Mouse (Mus musculus): ENCODE results near the gene Hoxc9.
A peak's percentile ranks its signal among the peaks of the same experiment; 100 is the strongest.

Gene Hoxc9

GRCm38 (mm10) chr15:103011928-103012486 lies 35.8 kb downstream of the Hoxc9 start:
- peaks cover 53% of the 10 kb centered on the region for H3K4me1 ChIP-seq (replicated peaks; ENCODE audit: low read depth, low read length)
- no peak for TF ChIP-seq NANOG (IDR thresholded peaks at IDR 0.05; ENCODE audit: borderline replicate concordance, low read length)
- TF ChIP-seq POU5F1 (IDR thresholded peaks at IDR 0.05; ENCODE audit: borderline replicate concordance, low read length): no peak
- no peak for TF ChIP-seq CTCF (conservative IDR thresholded peaks at IDR 0.05; ENCODE audit: low read length)
- peaks cover 99% of the 10 kb centered on the region for H3K27me3 ChIP-seq (ENCODE audit: insufficient read depth, low read length)
- H3K36me3 ChIP-seq (ENCODE audit: insufficient read depth, low read length): no peaks in the 10 kb centered on the region
- peak overlapping the region; percentile 20; the same call in 1 of the 2 replicates for H3K4me3 ChIP-seq (replicated peaks; ENCODE audit: low read length)
- no peaks in the 10 kb centered on the region for H3K9me3 ChIP-seq (ENCODE audit: low read length)

GRCm38 (mm10) chr15:103013238-103013984 lies 37.2 kb downstream of the Hoxc9 start:
- Histone ChIP-seq H3K9me3 (ENCODE audit: low read length) (no peaks in the 10 kb centered on the region), H3K4me1 (replicated peaks; ENCODE audit: low read depth, low read length) (peaks cover 49% of the 10 kb centered on the region), H3K36me3 (ENCODE audit: insufficient read depth, low read length) (no peaks in the 10 kb centered on the region), H3K4me3 (replicated peaks; ENCODE audit: low read length) (peak overlapping the region; percentile 70), H3K27me3 (ENCODE audit: insufficient read depth, low read length) (peaks cover 99% of the 10 kb centered on the region)
- no peak for TF ChIP-seq NANOG (IDR thresholded peaks at IDR 0.05; ENCODE audit: borderline replicate concordance, low read length)
- TF ChIP-seq CTCF (conservative IDR thresholded peaks at IDR 0.05; ENCODE audit: low read length): peak; percentile 49

- Histone ChIP-seq H3K9me3 (ENCODE audit: low read length) (no peaks in the 10 kb centered on the region), H3K36me3 (ENCODE audit: insufficient read depth, low read length) (no peaks in the 10 kb centered on the region), H3K4me1 (replicated peaks; ENCODE audit: low read depth, low read length) (peaks cover 49% of the 10 kb centered on the region), H3K4me3 (replicated peaks; ENCODE audit: low read length) (peak overlapping the region; percentile 70), H3K27me3 (ENCODE audit: insufficient read depth, low read length) (peaks cover 99% of the 10 kb centered on the region)
- TF ChIP-seq POU5F1 (IDR thresholded peaks at IDR 0.05; ENCODE audit: borderline replicate concordance, low read length): no peak
- no peak for TF ChIP-seq NANOG (IDR thresholded peaks at IDR 0.05; ENCODE audit: borderline replicate concordance, low read length)
- no peak for TF ChIP-seq CTCF (conservative IDR thresholded peaks at IDR 0.05; ENCODE audit: low read length)
Observed at GRCm38 (mm10) chr15:103014166-103015008, 38.1 kb downstream of the Hoxc9 start.

- Histone ChIP-seq H3K9me3 (ENCODE audit: low read length) (no peaks in the 10 kb centered on the region), H3K27me3 (ENCODE audit: insufficient read depth, low read length) (peaks cover 99% of the 10 kb centered on the region), H3K36me3 (ENCODE audit: insufficient read depth, low read length) (no peaks in the 10 kb centered on the region), H3K4me3 (replicated peaks; ENCODE audit: low read length) (peak overlapping the region; percentile 46), H3K4me1 (replicated peaks; ENCODE audit: low read depth, low read length) (peaks cover 42% of the 10 kb centered on the region)
- TF ChIP-seq CTCF (conservative IDR thresholded peaks at IDR 0.05; ENCODE audit: low read length): no peak
- no peak for TF ChIP-seq POU5F1 (IDR thresholded peaks at IDR 0.05; ENCODE audit: borderline replicate concordance, low read length)
- TF ChIP-seq NANOG (IDR thresholded peaks at IDR 0.05; ENCODE audit: borderline replicate concordance, low read length): no peak
Observed at GRCm38 (mm10) chr15:103015009-103015399, 38.8 kb downstream of the Hoxc9 start.

GRCm38 (mm10) chr15:103015406-103016166 lies 39.3 kb downstream of the Hoxc9 start:
- Histone ChIP-seq H3K4me3 (replicated peaks; ENCODE audit: low read length) (peak overlapping the region; percentile 46), H3K9me3 (ENCODE audit: low read length) (no peaks in the 10 kb centered on the region), H3K27me3 (ENCODE audit: insufficient read depth, low read length) (peaks cover 99% of the 10 kb centered on the region), H3K36me3 (ENCODE audit: insufficient read depth, low read length) (no peaks in the 10 kb centered on the region), H3K4me1 (replicated peaks; ENCODE audit: low read depth, low read length) (peaks cover 37% of the 10 kb centered on the region)
- TF ChIP-seq NANOG (IDR thresholded peaks at IDR 0.05; ENCODE audit: borderline replicate concordance, low read length): no peak
- TF ChIP-seq POU5F1 (IDR thresholded peaks at IDR 0.05; ENCODE audit: borderline replicate concordance, low read length): peak; percentile 84; the same call in 1 of the 2 replicates

- no peak for TF ChIP-seq POU5F1 (IDR thresholded peaks at IDR 0.05; ENCODE audit: borderline replicate concordance, low read length)
- no peak within 1 kb of the TSS for H3K4me3 ChIP-seq (replicated peaks; ENCODE audit: low read length)
- no peaks in the 10 kb centered on the region for H3K36me3 ChIP-seq (ENCODE audit: insufficient read depth, low read length)
- peaks cover 24% of the 10 kb centered on the region for H3K4me1 ChIP-seq (replicated peaks; ENCODE audit: low read depth, low read length)
- H3K9me3 ChIP-seq (ENCODE audit: low read length): peaks cover 9% of the 10 kb centered on the region
- H3K27me3 ChIP-seq (ENCODE audit: insufficient read depth, low read length): peaks cover 98% of the 10 kb centered on the region
Observed at GRCm38 (mm10) chr15:103018636-103019035, 42.4 kb downstream of the Hoxc9 start, which contains the start of gene Hoxc4. TSS of gene Hoxc4 (plus strand) at chr15:103018934.

GRCm38 (mm10) chr15:103020899-103021418 lies 44.7 kb downstream of the Hoxc9 start:
- no peak for TF ChIP-seq POU5F1 (IDR thresholded peaks at IDR 0.05; ENCODE audit: borderline replicate concordance, low read length)
- no peak for TF ChIP-seq CTCF (conservative IDR thresholded peaks at IDR 0.05; ENCODE audit: low read length)
- TF ChIP-seq NANOG (IDR thresholded peaks at IDR 0.05; ENCODE audit: borderline replicate concordance, low read length): no peak
- Histone ChIP-seq H3K27me3 (ENCODE audit: insufficient read depth, low read length) (peaks cover 97% of the 10 kb centered on the region), H3K9me3 (ENCODE audit: low read length) (peaks cover 9% of the 10 kb centered on the region), H3K36me3 (ENCODE audit: insufficient read depth, low read length) (no peaks in the 10 kb centered on the region), H3K4me1 (replicated peaks; ENCODE audit: low read depth, low read length) (peaks cover 4% of the 10 kb centered on the region), H3K4me3 (replicated peaks; ENCODE audit: low read length) (no peak overlapping the region)

All from E14TG2a.4 (cell line).